Mouse (Mus musculus) limb, embryonic 12.5 days (tissue): ENCODE results near the gene Klrc2. TPM values are rescaled to one million over a fixed set of nuclear protein-coding genes. Genes with fewer than 3 reads are reported as not detected.
"Not testable (repeated sequence)": the region's sequence is repeated elsewhere in the genome, so short reads cannot be mapped to it uniquely, and the experiment has no call there.

Source experiments
- ATAC-seq: fragments of 200-750 bp; cut with Nextera tagmentation; 2 replicates; pipeline ENCODE4 v1.8.0; 2017; ENCODE audit warnings: low read depth, moderate TSS enrichment; ENCODE audit not compliant: insufficient number of reproducible peaks, insufficient read depth, low FRiP score, low TSS enrichment
- H3K27ac ChIP-seq: fragments of 300-500 bp; sonication (generic); 2 replicates; pipeline ENCODE4 v1.5.1; 2016; ENCODE audit warnings: mild to moderate bottlenecking, moderate library complexity
- H3K27me3 ChIP-seq: fragments of 300-500 bp; sonication (generic); 2 replicates; pipeline ENCODE4 v1.6.1; 2016; ENCODE audit warnings: mild to moderate bottlenecking, moderate library complexity
- H3K36me3 ChIP-seq: fragments of 300-500 bp; sonication (generic); 2 replicates; pipeline ENCODE4 v1.6.1; 2016; ENCODE audit warnings: mild to moderate bottlenecking, moderate library complexity
- H3K4me1 ChIP-seq: fragments of 300-500 bp; sonication (generic); replicated peaks from 2 replicates; pipeline ENCODE4 v1.6.1; 2016
- H3K4me2 ChIP-seq: fragments of 300-500 bp; sonication (generic); 2 replicates; pipeline ENCODE4 v1.6.1; 2016; ENCODE audit warnings: mild to moderate bottlenecking, moderate library complexity
- H3K4me3 ChIP-seq: fragments of 300-500 bp; sonication (generic); replicated peaks from 2 replicates; pipeline ENCODE4 v1.5.1; 2016; ENCODE audit warnings: mild to moderate bottlenecking
- H3K9ac ChIP-seq: fragments of 300-500 bp; sonication (generic); replicated peaks from 2 replicates; pipeline ENCODE4 v1.6.1; 2016; ENCODE audit warnings: mild to moderate bottlenecking, moderate library complexity
- H3K9me3 ChIP-seq: fragments of 300-500 bp; sonication (generic); 2 replicates; pipeline ENCODE4 v1.6.1; 2016; ENCODE audit warnings: mild to moderate bottlenecking, moderate library complexity
- WGBS: fragments of 180-500 bp; shearing (Covaris S2); methylation state at CpG from one replicate; pipeline ENCODE4 v1.1.7; 2016; 5-methylcytosine and 5-hydroxymethylcytosine counted together
- polyA plus RNA-seq: library from polyadenylated mRNA; unstranded; fragments of >200 nt; fragmentation: Nextera tagmentation; extraction: Ambion mirVana; gene quantifications from 2 replicates; pipeline ENCODE4 v1.2.1, GENCODE M21; 2016

Klrc2 gene
- polyA plus RNA-seq = not detected in 2 replicates

- not testable (repeated sequence) for H3K36me3 ChIP-seq, H3K4me3 ChIP-seq, H3K9me3 ChIP-seq, ATAC-seq, H3K9ac ChIP-seq, H3K4me1 ChIP-seq, H3K4me2 ChIP-seq, H3K27me3 ChIP-seq, H3K27ac ChIP-seq
- WGBS = 79% methylated on average over 4 of the region's 4 CpGs
These were observed at the start of gene Klrc2 for GRCm38 (mm10) chr6:129660589-129660988. TSS of gene Klrc2 (minus strand) at chr6:129660689.

- not testable (repeated sequence) for H3K9ac ChIP-seq, H3K4me2 ChIP-seq, H3K36me3 ChIP-seq, H3K27me3 ChIP-seq, ATAC-seq, H3K4me3 ChIP-seq, H3K9me3 ChIP-seq, H3K4me1 ChIP-seq, H3K27ac ChIP-seq
- WGBS = 66% methylated on average over 10 of the region's 10 CpGs
These were observed 30.9 kb upstream of the Klrc2 start for GRCm38 (mm10) chr6:129691436-129691835.

GRCm38 (mm10) chr6:129680379-129680778 is 19.9 kb upstream of the Klrc2 start:
- H3K27ac ChIP-seq = no peak overlapping the region
- no peaks in the 10 kb centered on the region for H3K36me3 ChIP-seq
- WGBS = 73% methylated on average over 1 of the region's 1 CpGs

GRCm38 (mm10) chr6:129678873-129679272 is 18.4 kb upstream of the Klrc2 start, which contains the start of gene Klrc1:
TSS of gene Klrc1 (minus strand) at chr6:129678973.
- H3K4me2 ChIP-seq = no peak within 1 kb of the TSS
- WGBS = 87% methylated on average over 3 of the region's 3 CpGs
- no peak within 1 kb of the TSS for H3K27ac ChIP-seq
- ATAC-seq = no peak
- no peaks in the 10 kb centered on the region for H3K4me1 ChIP-seq
- no peaks in the 10 kb centered on the region for H3K27me3 ChIP-seq
- H3K9me3 ChIP-seq = no peaks in the 10 kb centered on the region
- H3K4me3 ChIP-seq = no peak within 1 kb of the TSS
- no peak within 1 kb of the TSS for H3K9ac ChIP-seq
- no peaks in the 10 kb centered on the region for H3K36me3 ChIP-seq

More at GRCm38 (mm10) chr6:129680379-129680778, 19.9 kb upstream of the Klrc2 start:
- Histone ChIP-seq H3K9ac (no peak overlapping the region), H3K9me3 (no peaks in the 10 kb centered on the region), H3K4me3 (no peak overlapping the region), H3K4me2 (no peak overlapping the region), H3K4me1 (no peaks in the 10 kb centered on the region), H3K27me3 (no peaks in the 10 kb centered on the region)
- no peak for ATAC-seq

- H3K4me2 ChIP-seq, H3K4me1 ChIP-seq, H3K27me3 ChIP-seq, H3K27ac ChIP-seq, H3K4me3 ChIP-seq, H3K9ac ChIP-seq, H3K36me3 ChIP-seq, ATAC-seq, H3K9me3 ChIP-seq: not testable (repeated sequence)
- WGBS = no CpG with 5 or more reads among the region's 3 CpGs
These were observed 812 bp upstream of the Klrc2 start for GRCm38 (mm10) chr6:129661301-129661700.

- not testable (repeated sequence) for H3K9me3 ChIP-seq, H3K9ac ChIP-seq, H3K27ac ChIP-seq, H3K27me3 ChIP-seq, H3K4me3 ChIP-seq, H3K4me1 ChIP-seq, H3K36me3 ChIP-seq, H3K4me2 ChIP-seq, ATAC-seq
- 83% methylated on average over 2 of the region's 3 CpGs for WGBS
These were observed 16.4 kb downstream of the Klrc2 start for GRCm38 (mm10) chr6:129644054-129644453.

- ATAC-seq, H3K4me1 ChIP-seq, H3K27ac ChIP-seq, H3K27me3 ChIP-seq, H3K4me2 ChIP-seq, H3K4me3 ChIP-seq, H3K9me3 ChIP-seq, H3K36me3 ChIP-seq, H3K9ac ChIP-seq: not testable (repeated sequence)
- 86% methylated on average over 3 of the region's 3 CpGs for WGBS
These were observed 17.3 kb downstream of the Klrc2 start, which contains the start of gene Klrc3 for GRCm38 (mm10) chr6:129643237-129643636. TSS of gene Klrc3 (minus strand) at chr6:129643337.

- H3K27me3 ChIP-seq, H3K36me3 ChIP-seq, H3K9me3 ChIP-seq, ATAC-seq, H3K4me2 ChIP-seq, H3K4me3 ChIP-seq, H3K9ac ChIP-seq, H3K27ac ChIP-seq, H3K4me1 ChIP-seq: not testable (repeated sequence)
- 78% methylated on average over 2 of the region's 2 CpGs for WGBS
These were observed 29.4 kb downstream of the Klrc2 start for GRCm38 (mm10) chr6:129631046-129631445.

- no peak for ATAC-seq
- no peak within 1 kb of the TSS for H3K27ac ChIP-seq
- no peak within 1 kb of the TSS for H3K9ac ChIP-seq
- 84% methylated on average over 4 of the region's 4 CpGs for WGBS
- H3K36me3 ChIP-seq = no peaks in the 10 kb centered on the region
- no peaks in the 10 kb centered on the region for H3K4me1 ChIP-seq
- H3K4me3 ChIP-seq = no peak within 1 kb of the TSS
- no peaks in the 10 kb centered on the region for H3K27me3 ChIP-seq
- no peaks in the 10 kb centered on the region for H3K9me3 ChIP-seq
- H3K4me2 ChIP-seq = no peak within 1 kb of the TSS
These were observed 36.8 kb downstream of the Klrc2 start, which contains the start of gene Klrk1 for GRCm38 (mm10) chr6:129623735-129624134. TSS of gene Klrk1 (minus strand) at chr6:129623864.

GRCm38 (mm10) chr6:129608372-129608771 is 52.1 kb downstream of the Klrc2 start:
- no peaks in the 10 kb centered on the region for H3K36me3 ChIP-seq
- no peaks in the 10 kb centered on the region for H3K9me3 ChIP-seq

More at GRCm38 (mm10) chr6:129608372-129608771, 52.1 kb downstream of the Klrc2 start:
- no peak overlapping the region for H3K4me2 ChIP-seq
- no peak for ATAC-seq
- no peak overlapping the region for H3K4me3 ChIP-seq
- H3K4me1 ChIP-seq = no peaks in the 10 kb centered on the region
- H3K27me3 ChIP-seq = no peaks in the 10 kb centered on the region
- no peak overlapping the region for H3K9ac ChIP-seq
- no peak overlapping the region for H3K27ac ChIP-seq
